Mouse (Mus musculus) adrenal gland, adult (tissue): ENCODE results near the gene Gltp.
A peak's percentile ranks its signal among the peaks of the same experiment; 100 is the strongest.

Source experiments
- DNase-seq, 2 experiments: peaks; one replicate each; pipeline ENCODE4 v3.0.0; 2022 to 2023; ENCODE audit warnings: low spot score in 1 of 2; ENCODE audit not compliant: inconsistent age in 2 of 2

Gene Gltp

DNA sequence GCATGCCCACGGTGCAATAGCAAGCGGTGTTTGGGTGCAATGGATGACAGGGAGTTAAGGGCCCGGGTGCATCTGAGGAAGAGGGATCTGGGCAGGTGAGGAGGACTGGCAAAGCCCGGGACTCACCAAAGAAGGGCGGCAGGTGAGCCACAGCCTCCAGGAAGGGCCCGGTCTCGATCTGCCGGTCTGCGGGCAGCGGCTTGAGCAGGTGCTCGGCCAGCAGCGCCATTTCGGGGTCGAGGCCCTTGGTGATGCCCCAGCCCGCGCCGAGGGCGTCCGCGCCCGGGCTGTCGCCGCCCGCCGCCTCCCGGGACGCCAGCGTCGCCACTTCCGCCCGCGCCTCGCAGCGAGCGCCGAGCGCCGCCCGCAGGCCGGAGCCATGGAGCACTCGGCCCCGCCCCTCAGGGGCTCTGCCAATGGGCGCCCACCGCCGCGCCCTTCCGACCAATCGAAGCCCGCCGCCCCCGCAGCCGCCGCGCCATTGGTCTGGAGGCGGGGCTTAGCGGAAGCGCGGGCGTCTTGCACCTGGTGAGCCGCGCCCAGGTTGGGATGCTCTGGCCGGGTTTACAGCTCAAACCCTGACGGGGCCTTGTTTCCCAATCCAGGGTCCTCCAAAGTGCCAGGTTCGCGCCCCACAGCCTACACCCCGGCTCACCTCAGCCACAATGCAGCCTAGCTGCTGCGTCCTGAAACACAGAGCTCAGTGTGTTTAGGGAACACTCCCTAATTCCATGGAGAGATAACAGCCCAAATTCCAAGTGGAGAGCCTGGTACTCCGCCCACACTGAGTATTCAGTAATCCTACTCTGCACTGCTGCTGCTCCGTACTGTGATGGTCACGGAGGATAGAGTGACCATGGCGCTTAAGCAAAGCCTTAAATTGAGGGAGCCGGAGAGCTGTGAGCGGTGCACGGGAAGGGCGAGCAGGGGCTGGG lies at the start of gene Gltp:
Gene Gltp (minus strand): TSS at position 352 of the 935 bp plus-strand sequence.
- DNase-seq, result peak; percentile 94 to 96

DNA sequence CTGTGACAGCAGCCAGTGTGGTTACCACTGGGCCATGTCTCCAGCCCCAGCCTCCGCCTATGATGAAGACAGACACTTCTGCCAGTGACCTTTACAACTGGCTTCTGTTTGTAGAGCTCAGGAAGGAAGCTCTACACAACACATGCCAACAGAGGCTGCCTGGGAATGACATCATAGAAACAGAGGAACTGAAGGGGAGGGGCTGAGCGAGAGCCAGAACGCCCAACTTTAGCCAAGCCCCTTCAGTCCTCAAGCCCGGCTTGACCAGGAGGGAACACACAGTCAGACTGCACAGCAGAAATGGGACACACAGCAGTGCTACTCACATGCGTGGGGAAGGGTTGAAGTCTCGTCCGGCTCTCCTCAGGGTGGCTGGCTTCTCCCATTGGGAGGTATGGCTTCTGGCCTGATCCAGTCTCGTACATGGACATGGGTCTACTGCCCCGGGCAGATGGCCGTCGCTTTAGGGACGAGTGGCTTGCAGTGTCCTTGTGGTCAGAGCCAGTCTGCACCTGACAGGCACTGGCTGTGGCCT lies 48.0 kb upstream of the Gltp start:
- peak; percentile 54 to 72 for DNase-seq

GRCm38 (mm10) chr5:114737090-114737887 lies 46.5 kb upstream of the Gltp start:
- peak in 1 of 2 experiments; percentile 52 for DNase-seq

- peak; percentile 75 to 78 for DNase-seq
Observed at GRCm38 (mm10) chr5:114733606-114734005, 42.8 kb upstream of the Gltp start.

GRCm38 (mm10) chr5:114731969-114732368 lies 41.2 kb upstream of the Gltp start:
- DNase-seq, result no peak

DNA sequence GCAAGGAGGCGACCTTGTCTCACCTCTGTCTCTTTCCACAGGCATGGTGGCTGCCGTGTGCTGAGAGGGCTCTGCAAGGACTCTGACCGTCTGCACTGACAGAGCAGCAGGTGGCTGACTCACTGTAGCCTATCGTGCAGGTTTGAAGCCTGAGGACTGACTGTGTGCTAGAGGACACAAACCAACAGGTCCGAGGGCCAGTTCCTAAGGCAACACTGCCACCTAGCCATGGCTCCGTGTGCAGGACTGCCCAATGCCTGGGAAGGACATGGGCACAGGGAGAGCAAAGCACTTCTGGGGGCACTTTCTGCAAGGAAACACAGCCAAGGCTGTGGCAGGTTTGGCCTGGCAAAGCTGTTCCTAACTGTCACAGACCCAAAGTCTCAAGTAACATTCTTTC lies 40.7 kb upstream of the Gltp start:
- DNase-seq, result no peak

- no peak for DNase-seq
Observed at GRCm38 (mm10) chr5:114730129-114730528, 39.3 kb upstream of the Gltp start.

- peak; percentile 40 to 54 for DNase-seq
Observed at GRCm38 (mm10) chr5:114728160-114728559, 37.4 kb upstream of the Gltp start.

GRCm38 (mm10) chr5:114722846-114723245 lies 32.1 kb upstream of the Gltp start:
- peak in 1 of 2 experiments; percentile 43 for DNase-seq

- DNase-seq, result no peak
Observed at GRCm38 (mm10) chr5:114721969-114722368, 31.2 kb upstream of the Gltp start.

DNA sequence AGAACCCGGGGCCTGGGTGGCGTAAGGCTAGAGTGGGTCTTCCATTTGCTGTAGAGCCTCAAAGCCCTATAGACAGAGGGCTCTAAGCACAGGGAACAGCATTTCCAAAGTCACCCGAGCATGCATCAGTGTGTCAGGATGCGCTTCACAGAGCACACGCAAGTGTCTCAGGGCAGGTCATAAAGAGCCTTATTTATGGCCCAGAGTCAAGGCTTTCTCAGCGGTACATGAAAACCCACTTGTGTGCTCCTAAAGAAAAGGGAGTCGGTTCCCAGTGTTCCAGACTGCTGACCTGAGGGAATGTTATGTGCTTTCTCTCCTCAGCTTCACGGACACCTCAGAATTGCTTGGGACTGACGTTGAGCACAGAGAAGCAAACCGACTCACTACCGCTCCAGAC lies 30.0 kb upstream of the Gltp start:
- no peak for DNase-seq

DNA sequence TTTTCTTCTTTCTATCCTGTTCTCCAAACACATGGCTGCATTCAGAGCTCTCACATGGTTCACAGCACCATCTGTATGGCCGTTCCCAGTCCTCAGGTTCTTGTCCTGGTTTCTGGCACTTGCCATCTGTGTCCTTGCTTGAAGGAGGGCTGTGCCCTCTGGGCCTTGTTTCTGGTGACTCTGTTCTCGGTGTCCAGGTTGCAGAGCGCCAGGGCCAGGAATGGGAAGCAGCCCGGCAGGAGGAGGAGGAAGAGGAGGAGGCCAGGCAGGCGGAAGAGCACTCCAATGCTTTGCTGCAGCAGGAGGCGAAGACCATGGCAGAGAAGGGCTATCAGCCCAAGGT lies 29.1 kb upstream of the Gltp start:
- DNase-seq, result no peak

DNA sequence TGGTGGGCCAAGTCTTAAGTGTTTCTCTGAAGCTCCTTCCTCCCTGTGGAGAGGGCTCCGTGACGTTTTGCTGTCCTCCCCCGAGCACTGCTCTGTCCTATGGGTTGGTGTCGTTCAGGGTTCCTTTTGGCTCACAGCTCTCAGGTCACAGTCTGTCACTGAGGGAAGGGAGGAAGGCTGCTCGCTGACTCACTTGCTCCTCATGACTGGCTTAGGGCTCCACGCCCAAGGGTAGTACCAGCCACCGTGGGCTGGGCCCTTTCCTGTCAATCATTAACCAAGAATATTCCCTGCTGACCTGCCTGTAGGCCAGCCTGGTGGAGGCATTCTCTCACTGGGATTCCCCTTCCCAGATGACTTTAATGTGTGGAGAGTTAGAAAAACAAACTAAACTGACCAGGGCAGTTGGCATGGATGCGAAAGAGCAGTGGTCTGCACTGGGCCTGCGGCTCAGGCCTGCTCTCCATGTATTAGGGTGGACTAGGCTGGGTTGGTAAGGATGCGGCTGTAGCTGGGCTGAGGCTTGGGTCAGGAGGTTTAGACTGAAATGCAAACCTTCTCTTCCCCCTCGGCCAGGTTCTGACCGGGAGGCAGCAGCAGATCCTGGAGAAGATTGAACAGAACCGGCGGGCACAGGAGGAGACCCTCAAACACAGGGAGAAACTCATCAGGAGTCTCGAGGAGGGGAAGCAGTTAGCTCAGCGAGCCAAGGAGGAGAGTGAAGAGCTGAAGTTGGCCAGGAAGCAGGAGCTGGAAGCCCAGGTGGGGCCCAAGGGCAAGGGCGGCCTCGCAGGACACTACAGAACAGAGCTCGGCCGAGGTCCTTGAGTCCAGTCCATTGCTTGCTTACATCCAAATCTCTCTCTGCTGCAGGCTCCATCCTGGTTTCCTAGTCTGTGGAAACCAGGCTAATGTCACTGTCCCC lies 28.5 kb upstream of the Gltp start:
- DNase-seq, result no peak

DNA sequence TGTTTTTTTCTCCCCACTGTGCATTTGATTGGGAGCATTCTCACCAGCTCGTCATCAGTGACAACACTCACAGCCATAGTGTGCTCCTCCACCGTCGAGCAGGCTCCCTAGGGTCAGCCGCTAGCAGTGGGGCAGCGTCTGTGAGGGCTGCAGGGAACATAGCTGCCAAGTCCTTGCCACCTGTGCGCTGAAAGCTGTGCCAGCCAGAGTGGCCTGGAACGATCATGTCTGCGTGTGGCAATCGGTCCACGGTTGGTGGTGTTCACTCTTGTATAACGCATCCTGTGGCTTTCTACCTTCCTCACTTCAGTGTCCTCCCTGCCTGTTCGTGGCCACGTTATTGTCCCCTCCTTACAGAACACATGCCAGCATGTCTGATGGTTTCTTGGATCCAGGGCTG lies 27.7 kb upstream of the Gltp start:
- no peak for DNase-seq

- DNase-seq, result no peak
Observed at GRCm38 (mm10) chr5:114717937-114718336, 27.2 kb upstream of the Gltp start.

- no peak for DNase-seq
Observed at GRCm38 (mm10) chr5:114717292-114717691, 26.5 kb upstream of the Gltp start.

DNA sequence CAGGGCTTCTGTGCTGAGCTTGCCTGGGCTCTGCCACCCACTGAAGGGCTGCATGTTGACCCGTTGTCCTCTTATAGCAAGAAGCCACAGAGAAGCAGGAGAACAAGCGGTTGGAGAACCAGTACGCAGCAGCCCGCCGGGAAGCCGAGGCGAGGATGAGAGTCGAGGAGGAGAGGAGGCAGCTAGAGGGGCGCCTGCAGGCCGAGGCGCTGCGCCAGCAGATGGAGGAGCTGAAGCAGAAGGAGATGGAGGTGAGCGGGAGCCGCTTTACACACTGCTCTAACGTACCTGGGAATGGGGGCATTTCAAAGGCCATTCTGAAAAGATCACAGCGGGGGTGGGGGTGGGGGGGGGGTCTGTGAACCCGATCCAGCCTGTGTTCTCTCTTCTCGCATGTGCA lies 23.8 kb upstream of the Gltp start:
- no peak for DNase-seq

DNA sequence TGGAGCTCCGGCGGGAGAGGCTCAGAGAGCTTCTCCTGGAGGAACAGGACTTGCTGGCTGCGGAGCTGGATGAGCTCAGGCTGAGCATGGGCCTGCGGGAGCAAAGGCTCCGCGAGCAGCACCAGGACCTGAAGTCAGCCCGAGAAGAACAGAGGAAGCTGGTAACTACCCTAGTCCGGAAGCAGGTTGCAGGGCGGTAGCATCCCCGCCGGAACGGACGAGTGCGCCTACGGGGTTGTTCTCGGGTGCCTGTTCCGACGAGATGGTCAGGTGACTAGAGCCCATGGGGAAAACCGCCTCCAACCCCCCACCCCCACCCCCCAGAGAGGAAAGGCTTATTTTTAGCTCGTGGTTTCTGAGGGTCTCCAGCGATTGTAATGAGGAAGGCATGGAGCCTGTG lies 18.6 kb upstream of the Gltp start:
- DNase-seq, result no peak

- no peak for DNase-seq
Observed at GRCm38 (mm10) chr5:114708491-114708890, 17.7 kb upstream of the Gltp start.

GRCm38 (mm10) chr5:114707265-114708068 lies 16.7 kb upstream of the Gltp start, which contains the start of gene Tchp:
TSS of gene Tchp (plus strand) at chr5:114707760.
- DNase-seq, result peak; percentile 94 to 98
